Mouse (Mus musculus): ENCODE data around the gene Eif5a. TPM values are rescaled to one million over a fixed set of nuclear protein-coding genes. Genes with fewer than 3 reads are reported as not detected.

Gene Eif5a
- polyA plus RNA-seq, 1 experiment from 2014 or later: 1,516 TPM

DNA sequence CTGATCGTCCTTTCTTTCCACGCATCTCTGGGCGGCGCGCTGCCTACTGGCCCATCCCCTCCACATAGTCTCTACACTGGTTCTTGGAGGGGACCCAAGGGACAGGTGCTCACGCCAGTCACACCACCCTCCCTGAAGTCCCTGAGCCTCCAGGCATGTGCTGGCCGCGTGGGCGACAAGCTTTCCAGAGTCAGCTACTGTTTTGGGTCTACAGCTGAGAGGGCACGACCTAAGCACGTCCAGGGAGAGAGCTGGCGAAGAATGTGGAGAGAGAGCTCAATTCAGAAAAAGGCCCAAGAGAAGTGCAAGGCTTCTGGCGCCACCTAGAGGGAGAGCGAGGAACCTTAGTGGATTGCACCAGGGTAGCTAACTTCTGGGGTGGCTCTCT is 27.0 kb upstream of the Eif5a start:
- Histone ChIP-seq H3K36me3 (ENCODE audit: control insufficient read depth, insufficient read depth, low read length) (peaks cover 9% of the 10 kb centered on the region; the same call in 1 of the 2 replicates), H3K27me3 (ENCODE audit: control insufficient read depth, insufficient read depth, low read length) (peaks cover 3% of the 10 kb centered on the region; the same call in 1 of the 2 replicates), H3K27ac (ENCODE audit: low read depth, low read length) (peak overlapping the region; percentile 93), H3K9me3 (replicated peaks; ENCODE audit: control insufficient read depth, low read length) (no peaks in the 10 kb centered on the region), H3K4me2 (peak overlapping the region; percentile 92), H3K9ac (ENCODE audit: low read depth, low read length) (peak overlapping the region; percentile 74; the same call in 1 of the 2 replicates), H3K4me1 (ENCODE audit: control insufficient read depth, insufficient read depth, low read length) (peaks cover 13% of the 10 kb centered on the region; the same call in 1 of the 2 replicates), H3K4me3 (ENCODE audit: low read depth, low read length) (peak overlapping the region; percentile 64)
- WGBS (ENCODE audit: insufficient replicate concordance): under 1% methylated on average over 14 of the region's 14 CpGs
- ATAC-seq (replicated peaks; ENCODE audit: insufficient number of reproducible peaks, low FRiP score, low TSS enrichment): peak; percentile 35

DNA sequence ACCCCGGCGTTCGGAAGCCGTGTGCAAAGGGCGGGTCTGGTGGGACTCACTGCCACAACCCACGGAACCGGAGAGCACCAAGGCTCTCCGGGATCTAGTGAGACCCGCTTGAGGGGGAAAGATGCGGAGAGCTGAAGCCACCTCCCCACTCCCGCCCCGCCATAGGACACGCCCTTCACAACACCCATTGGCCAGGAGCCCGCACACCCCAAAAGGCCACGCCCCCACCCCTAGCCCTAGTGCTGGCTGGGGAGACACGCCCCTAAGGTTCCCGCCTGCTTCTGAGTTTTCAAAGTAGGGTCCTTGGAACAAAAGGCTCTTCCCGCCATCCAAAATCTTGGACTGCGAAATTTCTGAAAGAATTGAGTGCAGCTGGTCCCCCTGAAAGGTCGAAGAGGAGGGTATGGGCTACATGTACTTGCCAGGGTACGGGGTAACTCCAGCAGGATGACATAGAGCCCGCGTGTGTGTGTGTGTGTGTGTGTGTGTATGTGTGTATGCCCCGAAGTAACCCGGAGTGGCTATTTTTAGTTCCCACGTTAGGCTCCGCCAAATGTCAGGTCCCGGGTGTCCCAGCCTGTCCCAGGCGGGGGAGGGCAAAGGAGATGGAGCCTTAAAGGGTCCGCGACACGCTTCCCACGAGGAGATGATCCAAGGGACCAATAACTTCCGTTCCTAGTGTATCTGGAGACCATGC is 26.5 kb upstream of the Eif5a start, which contains the start of gene Slc2a4:
Gene Slc2a4 (minus strand): TSS at position 123 of the 697 bp plus-strand sequence.
- Histone ChIP-seq H3K4me2 (peak within 1 kb of the TSS; percentile 92), H3K9me3 (replicated peaks; ENCODE audit: control insufficient read depth, low read length) (no peaks in the 10 kb centered on the region), H3K4me1 (ENCODE audit: control insufficient read depth, insufficient read depth, low read length) (peaks cover 13% of the 10 kb centered on the region; the same call in 1 of the 2 replicates), H3K27me3 (ENCODE audit: control insufficient read depth, insufficient read depth, low read length) (peaks cover 3% of the 10 kb centered on the region; the same call in 1 of the 2 replicates), H3K9ac (ENCODE audit: low read depth, low read length) (peak within 1 kb of the TSS; percentile 74), H3K4me3 (ENCODE audit: low read depth, low read length) (peak within 1 kb of the TSS; percentile 64), H3K27ac (ENCODE audit: low read depth, low read length) (peak within 1 kb of the TSS; percentile 93), H3K36me3 (ENCODE audit: control insufficient read depth, insufficient read depth, low read length) (peaks cover 9% of the 10 kb centered on the region)
- ATAC-seq (replicated peaks; ENCODE audit: insufficient number of reproducible peaks, low FRiP score, low TSS enrichment): peak; percentile 90
- WGBS (ENCODE audit: insufficient replicate concordance): 1% methylated on average over 34 of the region's 34 CpGs

DNA sequence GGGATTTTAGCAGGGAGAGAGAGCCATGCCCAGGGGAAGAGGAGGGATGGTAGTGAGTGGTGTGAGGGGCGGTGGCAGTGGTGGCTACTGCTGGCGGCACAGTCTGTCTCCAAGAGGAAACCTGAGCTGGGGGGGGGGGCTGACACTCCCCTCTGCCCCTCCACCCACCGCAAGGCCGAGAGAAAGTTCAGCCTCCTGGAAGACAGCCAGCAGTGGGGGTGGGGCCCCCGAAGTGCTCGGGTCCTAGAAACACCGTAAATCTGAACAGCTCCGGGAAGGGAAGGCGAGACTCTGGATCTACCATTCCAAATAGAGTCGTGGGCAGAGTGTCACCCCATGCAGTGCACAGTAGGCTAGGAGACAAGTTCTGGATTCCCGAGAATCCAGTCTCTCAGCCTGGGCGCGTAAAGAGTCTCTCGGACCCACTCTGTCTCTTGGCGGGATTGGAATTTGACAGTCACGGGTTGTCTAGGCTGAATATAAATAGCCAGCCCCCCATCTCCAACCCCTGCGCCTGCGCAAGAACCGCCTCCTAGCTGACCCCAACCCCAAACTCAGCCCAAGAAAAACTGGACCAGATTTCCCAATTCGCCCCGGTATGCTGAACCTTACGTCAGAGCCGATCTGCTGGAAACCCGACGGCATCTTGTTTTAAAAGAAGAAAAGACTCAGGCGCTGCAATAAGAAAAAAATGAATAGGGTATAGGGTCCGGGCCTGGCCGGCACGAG is 25.7 kb upstream of the Eif5a start:
- Histone ChIP-seq H3K36me3 (ENCODE audit: control insufficient read depth, insufficient read depth, low read length) (peaks cover 11% of the 10 kb centered on the region), H3K4me3 (ENCODE audit: low read depth, low read length) (peak overlapping the region; percentile 64), H3K4me2 (peak overlapping the region; percentile 92), H3K27me3 (ENCODE audit: control insufficient read depth, insufficient read depth, low read length) (peaks cover 5% of the 10 kb centered on the region), H3K9ac (ENCODE audit: low read depth, low read length) (peak overlapping the region; percentile 74), H3K4me1 (ENCODE audit: control insufficient read depth, insufficient read depth, low read length) (peaks cover 13% of the 10 kb centered on the region; the same call in 1 of the 2 replicates), H3K9me3 (replicated peaks; ENCODE audit: control insufficient read depth, low read length) (no peaks in the 10 kb centered on the region), H3K27ac (ENCODE audit: low read depth, low read length) (peak overlapping the region; percentile 93)
- WGBS (ENCODE audit: insufficient replicate concordance): 2% methylated on average over 29 of the region's 29 CpGs
- peak; percentile 58; the same call in 1 of the 2 replicates for ATAC-seq (replicated peaks; ENCODE audit: insufficient number of reproducible peaks, low FRiP score, low TSS enrichment)

DNA sequence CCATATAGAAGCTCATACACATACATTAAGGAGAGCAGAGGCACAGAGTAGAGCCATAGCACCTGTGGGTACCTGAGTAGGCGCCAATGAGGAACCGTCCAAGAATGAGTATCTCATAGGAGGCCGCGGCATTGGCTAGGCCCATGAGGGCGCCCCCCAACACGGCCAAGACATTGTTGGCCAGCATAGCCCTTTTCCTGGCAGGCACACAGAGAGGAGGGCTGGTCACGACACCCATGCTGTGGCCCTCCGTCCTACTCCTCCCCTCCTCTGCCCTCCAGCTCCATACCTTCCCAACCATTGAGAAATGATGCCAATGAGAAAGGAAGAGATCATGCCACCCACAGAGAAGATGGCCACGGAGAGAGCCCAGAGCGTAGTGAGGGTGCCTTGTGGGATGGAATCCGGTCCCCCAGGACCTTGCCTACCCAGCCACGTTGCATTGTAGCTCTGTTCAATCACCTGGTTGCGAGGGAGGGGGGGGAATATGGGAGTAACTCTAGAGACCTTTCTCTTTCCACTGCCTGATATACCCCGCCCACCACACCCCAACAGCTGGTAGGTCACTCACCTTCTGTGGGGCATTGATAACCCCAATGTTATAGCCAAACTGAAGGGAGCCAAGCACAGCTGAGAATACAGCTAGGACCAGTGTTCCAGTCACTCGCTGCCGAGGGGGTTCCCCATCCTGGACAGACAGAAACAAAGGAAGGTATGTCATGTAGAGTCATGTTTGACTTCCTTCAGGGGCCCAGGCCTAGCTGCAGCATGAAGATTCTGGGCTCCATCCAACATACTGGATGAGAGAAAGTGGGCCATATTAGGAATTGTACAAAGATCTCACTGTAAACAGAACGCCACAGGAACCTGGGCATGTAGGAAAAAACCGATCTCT is 24.5 kb upstream of the Eif5a start:
- H3K9me3 ChIP-seq (replicated peaks; ENCODE audit: control insufficient read depth, low read length): no peaks in the 10 kb centered on the region
- peak overlapping the region; percentile 93 for H3K27ac ChIP-seq (ENCODE audit: low read depth, low read length)
- H3K4me1 ChIP-seq (ENCODE audit: control insufficient read depth, insufficient read depth, low read length): peaks cover 13% of the 10 kb centered on the region; the same call in 1 of the 2 replicates
- peaks cover 11% of the 10 kb centered on the region for H3K36me3 ChIP-seq (ENCODE audit: control insufficient read depth, insufficient read depth, low read length)
- peak overlapping the region; percentile 64 for H3K4me3 ChIP-seq (ENCODE audit: low read depth, low read length)
- H3K4me2 ChIP-seq: peak overlapping the region; percentile 92
- peak overlapping the region; percentile 74 for H3K9ac ChIP-seq (ENCODE audit: low read depth, low read length)
- peaks cover 5% of the 10 kb centered on the region for H3K27me3 ChIP-seq (ENCODE audit: control insufficient read depth, insufficient read depth, low read length)
- WGBS (ENCODE audit: insufficient replicate concordance): 84% methylated on average over 18 of the region's 18 CpGs
- ATAC-seq (replicated peaks; ENCODE audit: insufficient number of reproducible peaks, low FRiP score, low TSS enrichment): peak; percentile 55; the same call in 1 of the 2 replicates

DNA sequence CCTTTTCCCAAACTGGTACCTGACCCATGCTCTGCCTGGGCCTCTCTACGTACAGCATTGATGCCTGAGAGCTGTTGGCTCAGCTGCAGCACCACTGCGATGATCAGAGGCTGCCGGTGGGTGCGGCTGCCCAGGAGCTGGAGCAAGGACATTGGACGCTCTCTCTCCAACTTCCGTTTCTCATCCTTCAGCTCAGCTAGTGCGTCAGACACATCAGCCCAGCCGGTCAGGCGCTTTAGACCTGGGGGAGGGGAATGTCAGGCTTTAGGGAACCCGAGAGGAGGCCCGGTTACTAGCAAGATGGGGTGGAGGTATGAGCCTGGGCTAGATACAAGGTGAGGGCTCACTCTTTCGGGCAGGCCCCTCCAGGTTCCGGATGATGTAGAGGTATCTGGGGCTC is 23.5 kb upstream of the Eif5a start:
- peaks cover 11% of the 10 kb centered on the region for H3K36me3 ChIP-seq (ENCODE audit: control insufficient read depth, insufficient read depth, low read length)
- peaks cover 13% of the 10 kb centered on the region; the same call in 1 of the 2 replicates for H3K4me1 ChIP-seq (ENCODE audit: control insufficient read depth, insufficient read depth, low read length)
- no peak for ATAC-seq (replicated peaks; ENCODE audit: insufficient number of reproducible peaks, low FRiP score, low TSS enrichment)
- peak overlapping the region; percentile 64; the same call in 1 of the 2 replicates for H3K4me3 ChIP-seq (ENCODE audit: low read depth, low read length)
- peaks cover 5% of the 10 kb centered on the region for H3K27me3 ChIP-seq (ENCODE audit: control insufficient read depth, insufficient read depth, low read length)
- H3K9me3 ChIP-seq (replicated peaks; ENCODE audit: control insufficient read depth, low read length): no peaks in the 10 kb centered on the region
- peak overlapping the region; percentile 92; the same call in 1 of the 2 replicates for H3K4me2 ChIP-seq
- 67% methylated on average over 13 of the region's 13 CpGs for WGBS (ENCODE audit: insufficient replicate concordance)
- H3K9ac ChIP-seq (ENCODE audit: low read depth, low read length): no peak overlapping the region
- H3K27ac ChIP-seq (ENCODE audit: low read depth, low read length): no peak overlapping the region

DNA sequence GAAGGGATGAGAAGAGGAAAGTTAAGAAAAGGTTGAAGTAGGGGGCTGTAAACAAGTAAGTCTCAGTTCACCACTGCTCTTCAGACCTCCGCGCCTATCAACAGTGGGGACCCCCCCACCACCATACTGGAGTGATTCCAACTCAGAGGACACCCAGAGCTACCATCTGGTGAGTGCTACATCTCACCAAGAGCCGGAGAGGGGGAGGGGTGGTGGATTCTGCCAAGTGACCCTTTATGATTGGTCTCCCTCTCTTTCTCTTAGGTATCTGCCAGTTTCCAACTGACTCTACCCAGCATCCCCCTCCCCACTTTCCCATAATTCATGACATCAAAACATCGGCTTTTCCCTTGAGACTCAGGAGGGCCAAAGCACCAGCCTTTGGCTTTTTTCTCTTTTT is 19.2 kb upstream of the Eif5a start:
- Histone ChIP-seq H3K9ac (ENCODE audit: low read depth, low read length) (no peak overlapping the region), H3K4me2 (no peak overlapping the region), H3K27ac (ENCODE audit: low read depth, low read length) (no peak overlapping the region), H3K36me3 (ENCODE audit: control insufficient read depth, insufficient read depth, low read length) (peaks cover 11% of the 10 kb centered on the region), H3K4me1 (ENCODE audit: control insufficient read depth, insufficient read depth, low read length) (peaks cover 10% of the 10 kb centered on the region), H3K4me3 (ENCODE audit: low read depth, low read length) (no peak overlapping the region), H3K9me3 (replicated peaks; ENCODE audit: control insufficient read depth, low read length) (no peaks in the 10 kb centered on the region), H3K27me3 (ENCODE audit: control insufficient read depth, insufficient read depth, low read length) (peaks cover 35% of the 10 kb centered on the region)
- ATAC-seq (replicated peaks; ENCODE audit: insufficient number of reproducible peaks, low FRiP score, low TSS enrichment): no peak
- WGBS (ENCODE audit: insufficient replicate concordance): 76% methylated on average over 4 of the region's 4 CpGs

DNA sequence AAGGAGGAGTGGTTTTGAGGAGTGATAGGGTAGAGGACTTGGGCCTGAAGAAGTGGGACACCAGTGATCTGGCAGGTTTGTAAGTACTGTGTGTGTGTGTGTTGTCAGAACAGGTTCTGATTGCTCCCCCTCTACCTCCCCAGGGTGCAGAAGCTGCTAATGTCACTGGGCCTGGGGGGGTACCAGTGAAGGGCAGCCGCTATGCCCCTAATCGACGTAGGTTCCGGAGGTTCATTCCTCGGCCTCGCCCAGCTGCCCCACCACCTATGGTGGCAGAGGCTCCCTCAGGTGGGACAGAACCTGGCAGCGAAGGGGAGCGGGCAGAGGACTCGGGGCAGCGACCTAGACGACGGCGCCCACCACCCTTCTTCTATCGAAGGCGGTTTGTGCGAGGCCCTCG is 18.0 kb upstream of the Eif5a start:
- ATAC-seq (replicated peaks; ENCODE audit: insufficient number of reproducible peaks, low FRiP score, low TSS enrichment): no peak
- Histone ChIP-seq H3K9me3 (replicated peaks; ENCODE audit: control insufficient read depth, low read length) (no peaks in the 10 kb centered on the region), H3K27me3 (ENCODE audit: control insufficient read depth, insufficient read depth, low read length) (peaks cover 47% of the 10 kb centered on the region), H3K4me3 (ENCODE audit: low read depth, low read length) (no peak overlapping the region), H3K4me2 (no peak overlapping the region), H3K4me1 (ENCODE audit: control insufficient read depth, insufficient read depth, low read length) (peaks cover 16% of the 10 kb centered on the region), H3K27ac (ENCODE audit: low read depth, low read length) (no peak overlapping the region), H3K9ac (ENCODE audit: low read depth, low read length) (no peak overlapping the region), H3K36me3 (ENCODE audit: control insufficient read depth, insufficient read depth, low read length) (peaks cover 6% of the 10 kb centered on the region)
- WGBS (ENCODE audit: insufficient replicate concordance): 90% methylated on average over 17 of the region's 17 CpGs

DNA sequence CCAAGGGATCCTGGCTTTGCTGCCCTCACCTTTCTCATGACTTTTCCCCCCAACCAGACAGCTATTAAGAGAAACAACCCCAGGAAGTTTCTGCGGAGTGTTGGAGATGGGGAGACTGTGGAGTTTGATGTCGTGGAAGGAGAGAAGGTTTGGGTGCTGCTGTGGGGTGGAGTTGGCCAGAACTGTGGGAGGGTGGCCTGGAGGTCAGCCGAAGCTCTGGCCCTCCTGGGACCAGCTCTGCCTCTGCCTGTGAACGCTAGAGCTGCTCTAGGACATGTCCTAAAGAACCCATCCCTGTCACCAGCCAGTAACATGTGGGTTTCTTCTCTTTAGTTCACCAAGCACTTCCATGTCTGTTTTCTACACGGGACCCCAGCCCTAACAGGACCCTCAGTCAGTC is 17.4 kb upstream of the Eif5a start:
- Histone ChIP-seq H3K9ac (ENCODE audit: low read depth, low read length) (no peak overlapping the region), H3K27ac (ENCODE audit: low read depth, low read length) (no peak overlapping the region), H3K27me3 (ENCODE audit: control insufficient read depth, insufficient read depth, low read length) (peaks cover 45% of the 10 kb centered on the region), H3K4me2 (no peak overlapping the region), H3K4me1 (ENCODE audit: control insufficient read depth, insufficient read depth, low read length) (peaks cover 16% of the 10 kb centered on the region), H3K36me3 (ENCODE audit: control insufficient read depth, insufficient read depth, low read length) (peaks cover 2% of the 10 kb centered on the region), H3K9me3 (replicated peaks; ENCODE audit: control insufficient read depth, low read length) (no peaks in the 10 kb centered on the region), H3K4me3 (ENCODE audit: low read depth, low read length) (no peak overlapping the region)
- WGBS (ENCODE audit: insufficient replicate concordance): 55% methylated on average over 5 of the region's 5 CpGs
- ATAC-seq (replicated peaks; ENCODE audit: insufficient number of reproducible peaks, low FRiP score, low TSS enrichment): no peak
